ENCODE assay signal across 9 mouse cellular contexts in the genomic region with DNA sequence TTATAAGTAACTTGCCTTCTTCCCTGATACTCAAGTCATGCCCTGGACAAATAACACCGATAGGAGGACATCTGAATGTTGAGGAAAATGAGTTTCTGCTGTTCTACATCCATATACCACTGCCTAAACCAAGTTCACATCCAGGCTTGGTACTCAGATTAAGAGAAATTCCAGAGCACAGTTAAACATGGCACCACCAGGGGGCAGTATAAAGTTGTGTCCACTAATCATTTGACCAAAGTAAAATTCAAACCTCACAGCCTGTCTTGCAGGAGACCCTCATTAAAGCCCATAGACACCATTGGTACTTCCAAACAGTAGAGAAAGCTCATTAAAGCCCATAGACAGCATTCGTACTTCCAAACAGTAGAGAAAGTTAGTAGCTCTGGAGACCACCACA.
DNase-seq lines count a peak whose midpoint lies in the region; ATAC-seq and TF ChIP-seq lines count a peak whose summit lies in the region.
"Had no signal": no experiment of that assay in that cellular context is flagged by ENCODE, and none has a peak within 500 bp of the region (broad histone marks: within the 10 kb centered on the region; RNA-seq: fewer than 3 reads in every experiment).

No protein-coding gene starts in this region.

- H3K36me3 ChIP-seq in G1E (replicated peaks): no peaks in the 10 kb centered on the region
- H3K36me3 ChIP-seq: neural tube, embryonic 13.5 days had no signal

- DNase-seq in heart, postnatal 10 days: peak; percentile 57 to 76
- no peak for DNase-seq in heart, postnatal 25 days (ENCODE audit: low spot score)
- no peak for DNase-seq in G1E (ENCODE audit: low spot score)
- peak; percentile 6 for DNase-seq in cerebellum, adult 9-11 months
- DNase-seq in gastrocnemius, postnatal 14 days: peak; percentile 27
- peak; percentile 44 for DNase-seq in layer of hippocampus, adult 9-10 months (ENCODE audit: low spot score)
- DNase-seq in mesoderm, embryonic 11.5 days (ENCODE audit: low read depth, low spot score): peak; percentile 75

- no peak overlapping the region for H3K4me3 ChIP-seq in G1E (ENCODE audit: low read depth, low read length)
- H3K4me3 ChIP-seq: neural tube, embryonic 13.5 days had no signal

- H3K4me1 ChIP-seq in G1E (ENCODE audit: insufficient read depth, low read depth, low read length): no peaks in the 10 kb centered on the region
- H3K4me1 ChIP-seq: neural tube, embryonic 13.5 days had no signal

- intact Hi-C loops in heart, postnatal 10 days (cut with DNase I): loop anchor here (1.0 to 5.0 kb wide), 4 partner anchors 218 to 505 kb away; no protein-coding TSS in a partner anchor
- intact Hi-C loops in heart, postnatal 25 days (cut with DNase I): loop anchor here (1.0 to 5.0 kb wide), 4 partner anchors 219 to 501 kb away; no protein-coding TSS in a partner anchor
- intact Hi-C loops in gastrocnemius, postnatal 14 days (cut with DNase I; ENCODE audit: low total_unique reads): loop anchor here (5.0 to 10.0 kb wide), 3 partner anchors 219 to 499 kb away; no protein-coding TSS in a partner anchor

- no peaks in the 10 kb centered on the region for H3K27me3 ChIP-seq in G1E (ENCODE audit: insufficient read depth, low read length)
- H3K27me3 ChIP-seq: neural tube, embryonic 13.5 days had no signal

- 0 out of 2 replicates have a peak, but pooled peaks have one; percentile 39 for TF ChIP-seq CTCF in G1E (IDR thresholded peaks at IDR 0.05; ENCODE audit: low read depth, low read length)

- H3K9me3 ChIP-seq in G1E (replicated peaks): no peaks in the 10 kb centered on the region
- H3K9me3 ChIP-seq: neural tube, embryonic 13.5 days had no signal

- ATAC-seq in G1E (ENCODE audit: extremely low read depth, insufficient number of reproducible peaks, low FRiP score, poor library complexity, severe bottlenecking): no peak
- ATAC-seq in megakaryocyte, adult 5-6 weeks (ENCODE audit: poor library complexity, severe bottlenecking): no peak

Comparison
In these comparisons a context has a peak if more than half of its experiments do, and no peak if none do; other contexts are left out.
1. DNase-seq: peak in heart, postnatal 10 days (2 of 2), cerebellum, adult 9-11 months (single experiment), gastrocnemius, postnatal 14 days (single experiment), layer of hippocampus, adult 9-10 months (single experiment) and mesoderm, embryonic 11.5 days (single experiment); none in heart, postnatal 25 days (single experiment) and G1E (single experiment).